Mouse (Mus musculus) lung, embryonic 14.5 days (tissue): ENCODE measurements around the gene Smok3b. TPM values are rescaled to one million over a fixed set of nuclear protein-coding genes. Genes with fewer than 3 reads are reported as not detected.

ENCODE experiments used
- ATAC-seq: fragments of 200-750 bp; cut with Nextera tagmentation; 2 replicates; pipeline ENCODE4 v1.8.0; 2017; ENCODE audit warnings: mild to moderate bottlenecking, moderate TSS enrichment, moderate library complexity; ENCODE audit not compliant: insufficient read depth
- DNase-seq: peaks from one replicate; pipeline ENCODE4 v3.0.0-alpha.2; 2015
- H3K27ac ChIP-seq: fragments of 300-500 bp; sonication (generic); 2 replicates; pipeline ENCODE4 v1.5.1; 2014; ENCODE audit warnings: low read depth, mild to moderate bottlenecking, moderate library complexity
- H3K27me3 ChIP-seq: fragments of 300-500 bp; sonication (generic); 2 replicates; pipeline ENCODE4 v1.6.1; 2014; ENCODE audit warnings: low read length, control low read depth; ENCODE audit not compliant: insufficient read depth
- H3K36me3 ChIP-seq: fragments of 300-500 bp; sonication (generic); 2 replicates; pipeline ENCODE4 v1.6.1; 2014; ENCODE audit warnings: control low read depth; ENCODE audit not compliant: insufficient read depth
- H3K4me1 ChIP-seq: fragments of 300-500 bp; sonication (generic); 2 replicates; pipeline ENCODE4 v1.6.1; 2014; ENCODE audit warnings: antibody characterized with exemption, control low read depth; ENCODE audit not compliant: insufficient read depth
- H3K4me2 ChIP-seq: fragments of 300-500 bp; sonication (generic); 2 replicates; pipeline ENCODE4 v1.6.1; 2014; ENCODE audit warnings: mild to moderate bottlenecking
- H3K4me3 ChIP-seq: fragments of 300-500 bp; sonication (generic); 2 replicates; pipeline ENCODE4 v1.5.1; 2014; ENCODE audit warnings: low read depth, low read length
- H3K9ac ChIP-seq: fragments of 300-500 bp; sonication (generic); 2 replicates; pipeline ENCODE4 v1.6.1; 2014
- H3K9me3 ChIP-seq: fragments of 300-500 bp; sonication (generic); 2 replicates; pipeline ENCODE4 v1.6.1; 2016; ENCODE audit warnings: low read depth, low read length, control low read depth
- CTCF ChIP-seq: IDR thresholded peaks from 2 replicates; pipeline ENCODE4 v1.5.1; 2016; ENCODE audit warnings: antibody characterized with exemption, low read depth
- WGBS: fragments of 180-500 bp; shearing (Covaris S2); extraction: QIAGEN DNeasy Blood & Tissue Kit; methylation state at CpG from one replicate; pipeline ENCODE4 v1.1.7; 2014; 5-methylcytosine and 5-hydroxymethylcytosine counted together
- polyA plus RNA-seq: library from polyadenylated mRNA; unstranded; fragments of >200 nt; fragmentation: Nextera tagmentation; extraction: Ambion mirVana; gene quantifications from 2 replicates; pipeline ENCODE4 v1.2.1, GENCODE M21; 2014

The Smok3b gene
- polyA plus RNA-seq, 1 experiment from 2014 or later: not detected

GRCm38 (mm10) chr5:138073803-138074202 lies 52.6 kb downstream of the Smok3b start:
- DNase-seq (no peak), ATAC-seq (no peak)
- TF ChIP-seq CTCF: no peak
- no peaks in the 10 kb centered on the region for H3K4me1 ChIP-seq
- H3K27ac ChIP-seq: no peak overlapping the region
- no peaks in the 10 kb centered on the region for H3K27me3 ChIP-seq
- H3K4me2 ChIP-seq: no peak overlapping the region
- H3K9ac ChIP-seq: no peak overlapping the region
- H3K4me3 ChIP-seq: no peak overlapping the region
- H3K9me3 ChIP-seq: no peaks in the 10 kb centered on the region
- no peaks in the 10 kb centered on the region for H3K36me3 ChIP-seq
- 78% methylated on average over 4 of the region's 4 CpGs for WGBS

GRCm38 (mm10) chr5:138075684-138076083 lies 54.5 kb downstream of the Smok3b start:
- Histone ChIP-seq H3K27ac (no peak overlapping the region), H3K9ac (no peak overlapping the region), H3K4me1 (no peaks in the 10 kb centered on the region), H3K27me3 (no peaks in the 10 kb centered on the region), H3K36me3 (no peaks in the 10 kb centered on the region), H3K9me3 (no peaks in the 10 kb centered on the region), H3K4me2 (no peak overlapping the region), H3K4me3 (no peak overlapping the region)
- ATAC-seq (no peak), DNase-seq (no peak)
- 70% methylated on average over 3 of the region's 3 CpGs for WGBS
- TF ChIP-seq CTCF: no peak

DNA sequence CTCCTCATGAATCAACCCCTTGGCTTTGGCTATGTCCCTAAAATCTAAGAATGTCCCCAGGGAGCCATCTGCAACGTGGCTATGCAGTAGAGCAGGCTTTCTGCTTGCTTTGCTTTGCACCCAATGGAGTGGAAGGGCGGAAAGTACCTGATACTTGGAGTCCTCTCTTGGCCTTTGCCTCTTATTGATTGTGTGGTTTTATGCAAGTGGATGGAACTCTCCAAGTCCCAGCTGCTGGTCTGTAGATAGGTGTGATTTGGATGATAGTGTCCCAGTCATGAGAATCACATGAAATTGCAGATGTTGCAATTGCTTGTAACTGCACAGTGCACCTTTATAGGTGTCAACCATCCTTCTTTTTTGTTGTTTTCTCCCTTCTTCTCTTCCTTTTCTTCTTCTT lies 54.9 kb downstream of the Smok3b start:
- DNase-seq: no peak
- Histone ChIP-seq H3K27me3 (no peaks in the 10 kb centered on the region), H3K9me3 (no peaks in the 10 kb centered on the region), H3K4me2 (no peak overlapping the region), H3K4me1 (no peaks in the 10 kb centered on the region), H3K4me3 (no peak overlapping the region), H3K27ac (no peak overlapping the region), H3K36me3 (no peaks in the 10 kb centered on the region), H3K9ac (no peak overlapping the region)
- no peak for TF ChIP-seq CTCF
- ATAC-seq: no peak
- WGBS: 60% methylated on average over 2 of the region's 2 CpGs

DNA sequence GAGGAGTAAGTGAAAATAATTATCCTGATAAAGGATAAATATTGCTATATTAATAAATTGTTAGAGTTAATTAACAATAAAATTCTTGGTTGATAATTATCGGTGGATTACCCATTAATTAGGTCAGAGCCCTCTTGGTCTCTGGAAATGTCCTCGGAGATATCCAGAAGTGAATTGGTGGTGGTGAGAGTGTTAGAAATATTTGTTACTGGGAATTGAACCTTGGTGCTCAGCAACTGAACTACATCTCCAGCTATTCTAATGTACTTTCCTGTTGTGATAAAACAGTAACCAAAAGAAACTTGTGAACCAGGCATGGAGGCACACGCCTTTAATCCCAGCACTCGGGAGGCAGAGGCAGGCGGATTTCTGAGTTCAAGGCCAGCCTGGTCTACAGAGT lies 59.2 kb downstream of the Smok3b start:
- Histone ChIP-seq H3K9me3 (no peaks in the 10 kb centered on the region), H3K4me2 (no peak overlapping the region), H3K4me3 (no peak overlapping the region), H3K27me3 (no peaks in the 10 kb centered on the region), H3K27ac (no peak overlapping the region), H3K36me3 (no peaks in the 10 kb centered on the region), H3K4me1 (no peaks in the 10 kb centered on the region), H3K9ac (no peak overlapping the region)
- WGBS: 85% methylated on average over 5 of the region's 5 CpGs
- DNase-seq (no peak), ATAC-seq (no peak)
- no peak for TF ChIP-seq CTCF

DNA sequence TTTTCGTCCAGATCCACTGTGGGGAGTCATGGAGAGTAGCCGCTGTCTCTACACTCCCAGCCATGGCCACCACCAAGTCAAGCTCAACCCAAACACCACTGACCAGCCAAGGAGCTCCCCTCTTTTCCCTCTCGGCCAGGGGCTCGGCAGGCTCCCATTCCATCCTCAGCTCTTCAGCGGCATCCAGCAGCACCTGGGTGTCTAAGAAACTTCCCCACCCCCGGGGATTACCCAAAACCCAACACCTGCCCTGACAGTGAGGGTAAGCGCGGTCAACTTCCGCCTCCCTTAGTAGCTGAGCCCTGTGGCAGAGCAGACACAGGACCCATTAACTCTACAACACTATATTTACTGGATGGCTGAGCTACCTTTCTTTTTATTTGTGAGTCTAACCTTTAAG lies 60.2 kb downstream of the Smok3b start:
- no peak for ATAC-seq
- H3K4me2 ChIP-seq: no peak overlapping the region
- no peak overlapping the region for H3K27ac ChIP-seq
- no peak overlapping the region for H3K9ac ChIP-seq
- WGBS: 83% methylated on average over 9 of the region's 9 CpGs
- H3K36me3 ChIP-seq: no peaks in the 10 kb centered on the region
- H3K27me3 ChIP-seq: no peaks in the 10 kb centered on the region
- 0 out of 2 replicates have a peak, but pooled peaks cover 3% of the 10 kb centered on the region for H3K4me1 ChIP-seq
- no peak for TF ChIP-seq CTCF
- H3K9me3 ChIP-seq: no peaks in the 10 kb centered on the region
- DNase-seq: no peak
- no peak overlapping the region for H3K4me3 ChIP-seq

DNA sequence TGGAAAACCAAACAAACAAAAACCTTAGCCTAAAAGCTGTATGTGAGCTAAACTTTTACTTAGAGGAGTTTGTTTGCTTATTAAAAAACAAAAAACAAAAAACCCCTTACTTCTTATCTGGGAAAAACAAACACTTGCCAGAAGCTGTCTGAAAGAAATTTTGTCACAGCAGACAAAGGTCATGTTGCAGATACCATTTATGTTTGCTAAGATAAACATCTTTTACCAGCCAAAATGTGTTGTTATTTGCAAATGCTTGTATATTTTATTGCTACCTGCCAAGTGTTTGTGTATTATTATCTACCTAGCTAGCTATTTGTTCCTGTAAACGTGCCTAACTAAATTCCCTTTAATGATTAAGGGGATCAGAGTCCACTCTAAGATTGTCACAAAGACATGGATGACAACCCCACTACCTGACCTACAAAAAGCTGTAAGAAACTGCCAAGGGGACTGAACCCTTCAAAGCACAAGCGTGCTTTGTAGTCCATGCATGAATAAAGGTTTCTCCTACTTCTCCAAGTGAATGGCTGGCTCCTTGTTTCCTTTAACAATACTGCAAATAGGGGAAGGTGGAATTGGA lies 62.2 kb downstream of the Smok3b start:
- ATAC-seq: no peak

GRCm38 (mm10) chr5:138083936-138084335 lies 62.7 kb downstream of the Smok3b start:
- DNase-seq (no peak), ATAC-seq (no peak)
- Histone ChIP-seq H3K36me3 (peaks cover 15% of the 10 kb centered on the region), H3K4me3 (no peak overlapping the region), H3K9ac (no peak overlapping the region), H3K9me3 (no peaks in the 10 kb centered on the region), H3K4me2 (no peak overlapping the region), H3K4me1 (0 out of 2 replicates have a peak, but pooled peaks cover 3% of the 10 kb centered on the region), H3K27me3 (no peaks in the 10 kb centered on the region), H3K27ac (no peak overlapping the region)
- TF ChIP-seq CTCF: no peak
- WGBS: 91% methylated on average over 2 of the region's 2 CpGs

More for the DNA sequence above, 62.2 kb downstream of the Smok3b start:
- Histone ChIP-seq H3K9me3 (no peaks in the 10 kb centered on the region), H3K36me3 (peaks cover 12% of the 10 kb centered on the region), H3K27ac (no peak overlapping the region), H3K27me3 (no peaks in the 10 kb centered on the region), H3K4me1 (0 out of 2 replicates have a peak, but pooled peaks cover 3% of the 10 kb centered on the region), H3K4me2 (no peak overlapping the region), H3K4me3 (no peak overlapping the region), H3K9ac (no peak overlapping the region)
- TF ChIP-seq CTCF: no peak
- no peak for DNase-seq
- WGBS: 54% methylated on average over 2 of the region's 2 CpGs

DNA sequence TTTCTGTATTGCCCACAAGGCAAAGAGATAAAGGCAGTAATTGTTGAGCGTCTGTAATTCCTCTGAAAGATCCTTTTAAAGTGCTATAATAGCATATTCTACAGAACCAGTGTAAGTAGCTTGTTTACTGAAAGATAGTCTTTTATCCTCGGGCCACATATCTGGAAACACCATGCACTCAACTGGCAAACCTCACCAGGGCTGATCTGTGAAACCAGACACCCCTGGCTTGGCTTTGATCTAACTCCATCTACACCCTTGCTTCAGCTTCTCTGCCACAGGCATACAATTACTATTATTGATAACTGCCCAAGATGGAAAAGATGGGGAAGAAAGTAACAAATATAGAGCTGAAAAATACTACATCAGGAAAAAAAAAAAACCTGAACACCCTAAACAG lies 63.3 kb downstream of the Smok3b start:
- no peak overlapping the region for H3K27ac ChIP-seq
- H3K27me3 ChIP-seq: no peaks in the 10 kb centered on the region
- TF ChIP-seq CTCF: no peak

More for the DNA sequence above, 63.3 kb downstream of the Smok3b start:
- Histone ChIP-seq H3K4me1 (0 out of 2 replicates have a peak, but pooled peaks cover 3% of the 10 kb centered on the region), H3K4me3 (peak overlapping the region; percentile 95), H3K36me3 (peaks cover 17% of the 10 kb centered on the region), H3K9ac (peak overlapping the region; percentile 98), H3K9me3 (no peaks in the 10 kb centered on the region), H3K4me2 (peak overlapping the region; percentile 77)
- DNase-seq (peak; percentile 6), ATAC-seq (no peak)
- 37% methylated on average over 2 of the region's 2 CpGs for WGBS
